Mouse (Mus musculus) kidney, postnatal 0 days (tissue): ENCODE data around the gene Gnptab. TPM values are rescaled to one million over a fixed set of nuclear protein-coding genes. Genes with fewer than 3 reads are reported as not detected.

Source experiments
- ATAC-seq: fragments of 200-750 bp; cut with Nextera tagmentation; replicated peaks from 2 replicates; pipeline ENCODE4 v1.8.0; 2017; ENCODE audit warnings: low read depth, moderate number of reproducible peaks, moderate TSS enrichment, moderate library complexity; ENCODE audit not compliant: low FRiP score
- DNase-seq: peaks from one replicate; pipeline ENCODE4 v3.0.0-alpha.2; 2016; ENCODE audit warnings: low spot score
- H3K27ac ChIP-seq: fragments of 300-500 bp; sonication (generic); 2 replicates; pipeline ENCODE4 v1.5.1; 2014; ENCODE audit warnings: mild to moderate bottlenecking
- H3K27me3 ChIP-seq: fragments of 300-500 bp; sonication (generic); 2 replicates; pipeline ENCODE4 v1.6.1; 2014; ENCODE audit warnings: low read length, mixed read lengths; ENCODE audit not compliant: insufficient read depth
- H3K36me3 ChIP-seq: fragments of 300-500 bp; sonication (generic); 2 replicates; pipeline ENCODE4 v1.6.1; 2014; ENCODE audit warnings: low read length, mixed read lengths; ENCODE audit not compliant: insufficient read depth
- H3K4me1 ChIP-seq: fragments of 300-500 bp; sonication (generic); replicated peaks from 2 replicates; pipeline ENCODE4 v1.6.1; 2014; ENCODE audit warnings: antibody characterized with exemption, low read length, mixed read lengths; ENCODE audit not compliant: insufficient read depth
- H3K4me2 ChIP-seq: fragments of 300-500 bp; sonication (generic); 2 replicates; pipeline ENCODE4 v1.6.1; 2014; ENCODE audit warnings: mild to moderate bottlenecking, low read length, moderate library complexity, mixed read lengths
- H3K4me3 ChIP-seq: fragments of 300-500 bp; sonication (generic); replicated peaks from 2 replicates; pipeline ENCODE4 v1.5.1; 2014; ENCODE audit warnings: low read depth, low read length
- H3K9ac ChIP-seq: fragments of 300-500 bp; sonication (generic); 2 replicates; pipeline ENCODE4 v1.6.1; 2014; ENCODE audit warnings: low read depth, low read length
- H3K9me3 ChIP-seq: fragments of 300-500 bp; sonication (generic); replicated peaks from 2 replicates; pipeline ENCODE4 v1.6.1; 2016; ENCODE audit warnings: low read length, inconsistent platforms, mixed read lengths
- CTCF ChIP-seq: IDR thresholded peaks from 2 replicates; pipeline ENCODE4 v1.5.1; 2016; ENCODE audit warnings: antibody characterized with exemption, low read depth, mild to moderate bottlenecking, moderate library complexity
- WGBS: fragments of 180-500 bp; shearing (Covaris S2); extraction: QIAGEN DNeasy Blood & Tissue Kit; methylation state at CpG from one replicate; pipeline ENCODE4 v1.1.7; 2014; 5-methylcytosine and 5-hydroxymethylcytosine counted together
- polyA plus RNA-seq: library from polyadenylated mRNA; unstranded; fragments of >200 nt; fragmentation: Nextera tagmentation; extraction: Ambion mirVana; gene quantifications from 2 replicates; pipeline ENCODE4 v1.2.1, GENCODE M21; 2015

The Gnptab gene
- polyA plus RNA-seq, 1 experiment from 2014 or later = 9.0 TPM

GRCm38 (mm10) chr10:88420141-88420541, 41.2 kb downstream of the Gnptab start:
- Histone ChIP-seq H3K27ac (no peak overlapping the region), H3K9ac (no peak overlapping the region), H3K9me3 (no peaks in the 10 kb centered on the region), H3K4me1 (no peaks in the 10 kb centered on the region), H3K27me3 (no peaks in the 10 kb centered on the region), H3K36me3 (peaks cover 16% of the 10 kb centered on the region; the same call in 1 of the 2 replicates), H3K4me2 (no peak overlapping the region), H3K4me3 (no peak overlapping the region)
- 79% methylated on average over 11 of the region's 11 CpGs for WGBS
- no peak for ATAC-seq
- no peak for TF ChIP-seq CTCF
- DNase-seq = no peak

DNA sequence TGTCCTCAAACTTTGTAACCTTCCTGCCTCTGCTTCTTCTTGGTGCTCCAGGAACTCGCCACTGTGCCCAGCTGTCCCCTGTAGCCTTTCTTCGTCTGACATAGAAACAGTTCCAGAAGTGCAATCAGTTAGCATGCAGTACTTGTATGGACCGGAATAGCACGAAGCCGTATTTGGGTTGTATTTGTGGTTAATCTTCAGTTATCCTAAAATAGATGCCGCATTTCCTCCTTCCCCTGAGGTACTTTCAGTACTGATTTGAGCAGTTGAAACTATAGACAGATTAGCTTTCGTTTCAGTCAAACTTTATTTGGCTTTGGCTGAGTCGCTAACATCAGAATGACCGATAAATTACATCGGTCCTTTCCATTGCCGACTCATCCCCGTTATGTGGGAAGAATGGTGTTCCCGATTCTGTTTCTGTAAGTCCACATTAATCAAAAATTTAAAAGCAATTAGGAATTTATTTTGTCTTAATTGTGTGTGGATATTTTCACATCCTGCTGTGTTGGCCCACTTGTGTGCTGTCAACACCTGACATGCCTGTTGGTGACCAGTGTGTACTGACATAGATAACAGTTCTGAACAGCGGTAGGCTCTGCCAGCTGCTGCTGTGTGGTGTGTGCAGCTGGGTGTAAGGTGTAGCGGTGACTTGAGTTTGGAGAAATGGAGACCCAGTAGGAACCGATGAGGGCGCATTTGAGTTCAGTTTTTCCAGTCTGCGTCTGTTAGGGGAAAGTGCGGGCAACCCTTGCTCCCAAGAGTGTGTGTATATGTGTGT, 41.9 kb downstream of the Gnptab start:
- no peak for ATAC-seq
- 95% methylated on average over 19 of the region's 19 CpGs for WGBS
- H3K36me3 ChIP-seq = peaks cover 16% of the 10 kb centered on the region; the same call in 1 of the 2 replicates

GRCm38 (mm10) chr10:88426158-88426816, 47.4 kb downstream of the Gnptab start:
- ATAC-seq = peak; percentile 72; the same call in 1 of the 2 replicates
- Histone ChIP-seq H3K27ac (no peak overlapping the region), H3K36me3 (0 out of 2 replicates have a peak, but pooled peaks cover 23% of the 10 kb centered on the region), H3K4me2 (no peak overlapping the region), H3K4me3 (no peak overlapping the region), H3K4me1 (no peaks in the 10 kb centered on the region), H3K9ac (no peak overlapping the region), H3K9me3 (no peaks in the 10 kb centered on the region), H3K27me3 (no peaks in the 10 kb centered on the region)
- 88% methylated on average over 2 of the region's 2 CpGs for WGBS
- TF ChIP-seq CTCF = peak; percentile 86
- peak; percentile 88 for DNase-seq

More for the DNA sequence above, 41.9 kb downstream of the Gnptab start:
- H3K4me2 ChIP-seq = no peak overlapping the region
- DNase-seq = no peak
- no peak overlapping the region for H3K27ac ChIP-seq
- H3K9me3 ChIP-seq = no peaks in the 10 kb centered on the region
- H3K9ac ChIP-seq = no peak overlapping the region
- H3K4me1 ChIP-seq = no peaks in the 10 kb centered on the region
- H3K27me3 ChIP-seq = no peaks in the 10 kb centered on the region
- TF ChIP-seq CTCF = no peak
- no peak overlapping the region for H3K4me3 ChIP-seq

DNA sequence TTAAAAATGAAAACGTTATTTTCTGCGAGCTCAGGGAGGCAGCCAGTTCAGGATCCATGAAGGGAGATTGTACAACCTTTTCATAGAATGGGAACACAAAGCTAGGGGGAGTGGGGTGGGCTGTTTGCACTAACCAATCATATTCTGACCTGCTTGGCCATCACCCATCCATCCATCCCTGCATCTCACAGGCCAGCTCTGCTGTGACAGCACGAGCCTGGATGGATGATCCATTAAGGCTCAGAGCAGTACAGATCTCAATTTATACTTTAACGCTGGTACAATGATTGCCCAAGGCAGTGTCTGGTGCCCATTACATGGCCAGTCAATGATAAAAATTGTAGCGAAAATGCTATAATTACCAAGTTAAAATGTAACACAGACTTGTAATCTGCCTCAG, 48.0 kb downstream of the Gnptab start:
- DNase-seq (no peak), ATAC-seq (peak; percentile 66)
- no peaks in the 10 kb centered on the region for H3K9me3 ChIP-seq
- no peak overlapping the region for H3K4me3 ChIP-seq
- TF ChIP-seq CTCF = no peak
- no peaks in the 10 kb centered on the region for H3K27me3 ChIP-seq
- whole genome bisulfite sequencing = 60% methylated on average over 5 of the region's 5 CpGs
- 0 out of 2 replicates have a peak, but pooled peaks cover 24% of the 10 kb centered on the region for H3K36me3 ChIP-seq
- no peak overlapping the region for H3K9ac ChIP-seq
- no peak overlapping the region for H3K4me2 ChIP-seq
- no peaks in the 10 kb centered on the region for H3K4me1 ChIP-seq
- H3K27ac ChIP-seq = no peak overlapping the region

GRCm38 (mm10) chr10:88427998-88428397, 49.1 kb downstream of the Gnptab start:
- no peak overlapping the region for H3K27ac ChIP-seq
- no peak overlapping the region for H3K4me2 ChIP-seq
- no peak overlapping the region for H3K9ac ChIP-seq
- H3K27me3 ChIP-seq = no peaks in the 10 kb centered on the region
- no peaks in the 10 kb centered on the region for H3K9me3 ChIP-seq
- TF ChIP-seq CTCF = no peak
- H3K4me3 ChIP-seq = no peak overlapping the region
- 83% methylated on average over 6 of the region's 6 CpGs for WGBS
- H3K4me1 ChIP-seq = no peaks in the 10 kb centered on the region
- H3K36me3 ChIP-seq = 0 out of 2 replicates have a peak, but pooled peaks cover 27% of the 10 kb centered on the region
- no peak for DNase-seq
- ATAC-seq = no peak

- Histone ChIP-seq H3K4me2 (no peak overlapping the region), H3K27me3 (no peaks in the 10 kb centered on the region), H3K27ac (no peak overlapping the region), H3K36me3 (peaks cover 11% of the 10 kb centered on the region; the same call in 1 of the 2 replicates), H3K9me3 (no peaks in the 10 kb centered on the region), H3K9ac (no peak overlapping the region), H3K4me3 (no peak overlapping the region), H3K4me1 (no peaks in the 10 kb centered on the region)
- 85% methylated on average over 6 of the region's 6 CpGs for WGBS
- no peak for ATAC-seq
- TF ChIP-seq CTCF = no peak
- DNase-seq = no peak
These were observed 62.3 kb downstream of the Gnptab start for GRCm38 (mm10) chr10:88441224-88441623.
